Mouse (Mus musculus): Measurements from ENCODE around the gene Zfp422. TPM values are rescaled to one million over a fixed set of nuclear protein-coding genes. Genes with fewer than 3 reads are reported as not detected.
A peak's percentile ranks its signal among the peaks of the same experiment; 100 is the strongest.

Gene Zfp422
- polyA plus RNA-seq, 1 experiment from 2014 or later: 303 TPM

DNA sequence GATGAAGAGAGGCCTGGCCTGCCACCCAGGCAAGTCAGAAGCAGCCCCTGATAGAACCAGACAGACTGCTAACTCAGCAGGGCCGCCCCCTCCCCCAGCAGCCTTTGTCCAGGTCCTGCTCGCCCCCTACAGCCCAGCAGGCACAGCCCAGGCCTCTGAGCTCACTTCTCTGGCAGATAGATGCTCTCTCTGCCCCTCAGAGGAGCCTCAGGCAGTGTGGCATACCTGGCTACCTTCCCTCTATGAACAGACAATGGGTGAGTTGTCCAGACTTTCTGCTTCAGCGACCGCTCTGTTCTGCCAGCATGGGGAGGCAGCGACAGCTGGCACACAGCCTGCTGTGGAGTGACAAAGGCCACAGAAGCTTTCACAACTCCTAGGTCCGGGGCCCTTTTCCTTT is 41.3 kb upstream of the Zfp422 start:
- H3K27me3 ChIP-seq (ENCODE audit: control insufficient read depth, insufficient read depth, low read length): peaks cover 2% of the 10 kb centered on the region; the same call in 1 of the 2 replicates
- H3K4me3 ChIP-seq (ENCODE audit: low read depth, low read length): no peak overlapping the region
- DNase-seq (ENCODE audit: low spot score) (no peak), ATAC-seq (ENCODE audit: insufficient number of reproducible peaks, low FRiP score, low TSS enrichment, low read depth) (no peak)
- no peak overlapping the region for H3K4me2 ChIP-seq (ENCODE audit: low read depth, severe bottlenecking)
- peak overlapping the region; percentile 5; the same call in 1 of the 2 replicates for H3K9ac ChIP-seq (ENCODE audit: low read length)
- WGBS: 55% methylated on average over 6 of the region's 6 CpGs
- H3K27ac ChIP-seq (replicated peaks; ENCODE audit: low read depth, low read length): no peak overlapping the region
- peaks cover 12% of the 10 kb centered on the region for H3K4me1 ChIP-seq (ENCODE audit: control insufficient read depth, insufficient read depth, low read length)
- no peaks in the 10 kb centered on the region for H3K36me3 ChIP-seq (ENCODE audit: control insufficient read depth, insufficient read depth, low read length)
- H3K9me3 ChIP-seq (ENCODE audit: control insufficient read depth, low read length): no peaks in the 10 kb centered on the region

- no peaks in the 10 kb centered on the region for H3K9me3 ChIP-seq (ENCODE audit: control insufficient read depth, low read length)
- H3K27ac ChIP-seq (replicated peaks; ENCODE audit: low read depth, low read length): no peak overlapping the region
- H3K9ac ChIP-seq (ENCODE audit: low read length): no peak overlapping the region
- H3K4me2 ChIP-seq (ENCODE audit: low read depth, severe bottlenecking): no peak overlapping the region
- 47% methylated on average over 11 of the region's 11 CpGs for WGBS
- H3K27me3 ChIP-seq (ENCODE audit: control insufficient read depth, insufficient read depth, low read length): no peaks in the 10 kb centered on the region
- ATAC-seq (ENCODE audit: insufficient number of reproducible peaks, low FRiP score, low TSS enrichment, low read depth) (no peak), DNase-seq (ENCODE audit: low spot score) (peak; percentile 34)
- H3K4me3 ChIP-seq (ENCODE audit: low read depth, low read length): no peak overlapping the region
- H3K4me1 ChIP-seq (ENCODE audit: control insufficient read depth, insufficient read depth, low read length): peaks cover 12% of the 10 kb centered on the region
- H3K36me3 ChIP-seq (ENCODE audit: control insufficient read depth, insufficient read depth, low read length): no peaks in the 10 kb centered on the region
These were observed 40.1 kb upstream of the Zfp422 start for GRCm38 (mm10) chr6:116668682-116669470.

- Histone ChIP-seq H3K36me3 (ENCODE audit: control insufficient read depth, insufficient read depth, low read length) (no peaks in the 10 kb centered on the region), H3K4me3 (ENCODE audit: low read depth, low read length) (no peak overlapping the region), H3K9me3 (ENCODE audit: control insufficient read depth, low read length) (no peaks in the 10 kb centered on the region), H3K27me3 (ENCODE audit: control insufficient read depth, insufficient read depth, low read length) (no peaks in the 10 kb centered on the region), H3K4me2 (ENCODE audit: low read depth, severe bottlenecking) (no peak overlapping the region), H3K4me1 (ENCODE audit: control insufficient read depth, insufficient read depth, low read length) (peaks cover 12% of the 10 kb centered on the region), H3K27ac (replicated peaks; ENCODE audit: low read depth, low read length) (no peak overlapping the region), H3K9ac (ENCODE audit: low read length) (no peak overlapping the region)
- ATAC-seq (ENCODE audit: insufficient number of reproducible peaks, low FRiP score, low TSS enrichment, low read depth): no peak
- no peak for DNase-seq (ENCODE audit: low spot score)
- 75% methylated on average over 3 of the region's 3 CpGs for WGBS
These were observed 38.6 kb upstream of the Zfp422 start for GRCm38 (mm10) chr6:116667382-116667781.

DNA sequence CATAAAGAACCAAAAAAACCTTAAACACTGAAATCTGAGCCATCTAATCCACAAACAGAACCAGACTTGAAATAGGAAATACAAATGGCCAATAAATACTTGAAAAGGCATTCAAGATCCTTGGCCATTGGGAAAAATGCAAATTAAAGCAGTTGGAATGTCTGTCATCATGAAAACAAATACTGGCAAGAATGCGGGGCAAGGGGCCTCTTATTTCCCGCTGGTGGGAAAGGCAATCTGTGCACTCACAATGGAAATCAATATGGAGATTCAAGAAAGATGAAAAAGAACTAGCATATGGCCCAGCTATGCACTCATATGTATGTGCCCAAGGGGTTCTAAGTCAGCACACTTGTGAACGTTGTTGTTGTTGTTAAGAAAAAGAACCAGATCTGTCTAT is 38.1 kb upstream of the Zfp422 start:
- H3K27me3 ChIP-seq (ENCODE audit: control insufficient read depth, insufficient read depth, low read length): no peaks in the 10 kb centered on the region
- H3K4me2 ChIP-seq (ENCODE audit: low read depth, severe bottlenecking): no peak overlapping the region
- H3K36me3 ChIP-seq (ENCODE audit: control insufficient read depth, insufficient read depth, low read length): no peaks in the 10 kb centered on the region
- no peak overlapping the region for H3K4me3 ChIP-seq (ENCODE audit: low read depth, low read length)
- DNase-seq (ENCODE audit: low spot score) (no peak), ATAC-seq (ENCODE audit: insufficient number of reproducible peaks, low FRiP score, low TSS enrichment, low read depth) (no peak)
- H3K4me1 ChIP-seq (ENCODE audit: control insufficient read depth, insufficient read depth, low read length): peaks cover 12% of the 10 kb centered on the region
- WGBS: 84% methylated on average over 3 of the region's 3 CpGs
- no peaks in the 10 kb centered on the region for H3K9me3 ChIP-seq (ENCODE audit: control insufficient read depth, low read length)
- H3K27ac ChIP-seq (replicated peaks; ENCODE audit: low read depth, low read length): no peak overlapping the region
- no peak overlapping the region for H3K9ac ChIP-seq (ENCODE audit: low read length)

GRCm38 (mm10) chr6:116666085-116666750 is 37.4 kb upstream of the Zfp422 start:
- 90% methylated on average over 12 of the region's 12 CpGs for WGBS
- Histone ChIP-seq H3K36me3 (ENCODE audit: control insufficient read depth, insufficient read depth, low read length) (no peaks in the 10 kb centered on the region), H3K4me1 (ENCODE audit: control insufficient read depth, insufficient read depth, low read length) (peaks cover 6% of the 10 kb centered on the region), H3K9ac (ENCODE audit: low read length) (no peak overlapping the region), H3K4me2 (ENCODE audit: low read depth, severe bottlenecking) (no peak overlapping the region), H3K4me3 (ENCODE audit: low read depth, low read length) (no peak overlapping the region), H3K27me3 (ENCODE audit: control insufficient read depth, insufficient read depth, low read length) (no peaks in the 10 kb centered on the region), H3K9me3 (ENCODE audit: control insufficient read depth, low read length) (no peaks in the 10 kb centered on the region), H3K27ac (replicated peaks; ENCODE audit: low read depth, low read length) (no peak overlapping the region)
- DNase-seq (ENCODE audit: low spot score): no peak
- ATAC-seq (ENCODE audit: insufficient number of reproducible peaks, low FRiP score, low TSS enrichment, low read depth): no peak

DNA sequence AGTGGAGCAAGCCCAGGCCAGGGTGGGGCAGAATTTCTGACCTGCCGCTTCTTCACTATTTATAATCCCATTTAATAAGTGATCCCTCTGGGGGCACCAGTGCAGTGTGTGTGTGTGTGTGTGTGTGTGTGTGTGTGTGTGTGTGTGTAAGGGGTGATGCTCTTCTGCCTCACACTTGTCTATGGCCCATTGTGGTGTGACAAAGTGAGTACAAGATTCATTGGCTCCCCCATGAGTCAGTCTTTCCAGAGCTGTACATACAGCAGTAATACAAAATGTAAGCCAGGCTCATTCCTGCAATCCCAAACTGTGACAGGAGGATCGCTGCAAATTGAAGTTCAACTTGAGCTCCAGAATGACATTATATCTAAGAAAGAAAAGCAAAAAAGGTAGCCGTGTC is 36.0 kb upstream of the Zfp422 start:
- no peak overlapping the region for H3K9ac ChIP-seq (ENCODE audit: low read length)
- H3K27ac ChIP-seq (replicated peaks; ENCODE audit: low read depth, low read length): no peak overlapping the region
- H3K9me3 ChIP-seq (ENCODE audit: control insufficient read depth, low read length): no peaks in the 10 kb centered on the region
- H3K4me3 ChIP-seq (ENCODE audit: low read depth, low read length): no peak overlapping the region
- H3K4me1 ChIP-seq (ENCODE audit: control insufficient read depth, insufficient read depth, low read length): no peaks in the 10 kb centered on the region
- no peak for DNase-seq (ENCODE audit: low spot score)
- H3K4me2 ChIP-seq (ENCODE audit: low read depth, severe bottlenecking): no peak overlapping the region
- no peak for ATAC-seq (ENCODE audit: insufficient number of reproducible peaks, low FRiP score, low TSS enrichment, low read depth)
- no peaks in the 10 kb centered on the region for H3K27me3 ChIP-seq (ENCODE audit: control insufficient read depth, insufficient read depth, low read length)
- no peaks in the 10 kb centered on the region for H3K36me3 ChIP-seq (ENCODE audit: control insufficient read depth, insufficient read depth, low read length)
- 81% methylated on average over 3 of the region's 3 CpGs for WGBS

- WGBS: 79% methylated on average over 6 of the region's 6 CpGs
- no peaks in the 10 kb centered on the region for H3K9me3 ChIP-seq (ENCODE audit: control insufficient read depth, low read length)
- no peaks in the 10 kb centered on the region for H3K4me1 ChIP-seq (ENCODE audit: control insufficient read depth, insufficient read depth, low read length)
- H3K9ac ChIP-seq (ENCODE audit: low read length): no peak overlapping the region
- DNase-seq (ENCODE audit: low spot score) (no peak), ATAC-seq (ENCODE audit: insufficient number of reproducible peaks, low FRiP score, low TSS enrichment, low read depth) (no peak)
- no peak overlapping the region for H3K27ac ChIP-seq (replicated peaks; ENCODE audit: low read depth, low read length)
- no peak overlapping the region for H3K4me3 ChIP-seq (ENCODE audit: low read depth, low read length)
- no peaks in the 10 kb centered on the region for H3K27me3 ChIP-seq (ENCODE audit: control insufficient read depth, insufficient read depth, low read length)
- no peaks in the 10 kb centered on the region for H3K36me3 ChIP-seq (ENCODE audit: control insufficient read depth, insufficient read depth, low read length)
- no peak overlapping the region for H3K4me2 ChIP-seq (ENCODE audit: low read depth, severe bottlenecking)
These were observed 35.2 kb upstream of the Zfp422 start for GRCm38 (mm10) chr6:116664031-116664430.

DNA sequence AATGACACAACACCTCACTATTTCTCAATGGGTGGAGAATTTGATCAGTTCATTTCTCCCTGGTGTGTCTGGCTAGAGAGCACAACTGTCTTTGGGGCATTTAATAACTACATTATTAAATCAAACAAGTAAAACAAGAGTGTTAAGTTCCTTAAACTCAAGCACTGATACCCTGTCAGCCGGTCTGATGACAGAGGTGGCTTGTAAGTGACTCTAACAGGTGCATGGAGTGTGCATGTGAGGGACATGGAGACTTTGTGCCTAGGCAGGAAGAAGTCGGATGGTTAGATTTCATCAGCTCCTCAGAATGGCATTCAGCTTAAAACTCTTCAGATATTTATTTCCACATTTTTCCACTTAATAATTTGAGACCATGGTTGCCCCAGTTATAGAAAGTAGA is 34.6 kb upstream of the Zfp422 start:
- no peak overlapping the region for H3K4me2 ChIP-seq (ENCODE audit: low read depth, severe bottlenecking)
- H3K36me3 ChIP-seq (ENCODE audit: control insufficient read depth, insufficient read depth, low read length): no peaks in the 10 kb centered on the region
- H3K4me3 ChIP-seq (ENCODE audit: low read depth, low read length): no peak overlapping the region
- no peaks in the 10 kb centered on the region for H3K4me1 ChIP-seq (ENCODE audit: control insufficient read depth, insufficient read depth, low read length)
- no peak for ATAC-seq (ENCODE audit: insufficient number of reproducible peaks, low FRiP score, low TSS enrichment, low read depth)
- H3K9me3 ChIP-seq (ENCODE audit: control insufficient read depth, low read length): no peaks in the 10 kb centered on the region
- no peak for DNase-seq (ENCODE audit: low spot score)
- no peak overlapping the region for H3K9ac ChIP-seq (ENCODE audit: low read length)
- 81% methylated on average over 2 of the region's 2 CpGs for WGBS
- no peak overlapping the region for H3K27ac ChIP-seq (replicated peaks; ENCODE audit: low read depth, low read length)
- H3K27me3 ChIP-seq (ENCODE audit: control insufficient read depth, insufficient read depth, low read length): no peaks in the 10 kb centered on the region

Measured in limb, embryonic 11.5 days (tissue).